Mouse (Mus musculus): ENCODE results near the gene Fam19a1.
"Not testable (repeated sequence)": the region's sequence is repeated elsewhere in the genome, so short reads cannot be mapped to it uniquely, and the experiment has no call there.

Fam19a1 gene

GRCm38 (mm10) chr6:96112854-96113253, at the start of gene Fam19a1:
TSS of gene Fam19a1 (plus strand) at chr6:96113154.
- DNase-seq, result no peak

- no peak for DNase-seq
These were observed 41.9 kb upstream of the Fam19a1 start for GRCm38 (mm10) chr6:96071080-96071479.

GRCm38 (mm10) chr6:96071567-96071966, 41.4 kb upstream of the Fam19a1 start:
- DNase-seq, result no peak

GRCm38 (mm10) chr6:96089961-96090360, 23.0 kb upstream of the Fam19a1 start:
- no peak for DNase-seq

- no peak for DNase-seq
These were observed 19.2 kb upstream of the Fam19a1 start for GRCm38 (mm10) chr6:96093716-96094115.

GRCm38 (mm10) chr6:96098225-96098624, 14.7 kb upstream of the Fam19a1 start:
- no peak for DNase-seq

- DNase-seq, result no peak
These were observed 1.3 kb upstream of the Fam19a1 start for GRCm38 (mm10) chr6:96111656-96112055.

GRCm38 (mm10) chr6:96114151-96114550, 1.2 kb downstream of the Fam19a1 start:
- DNase-seq, result no peak

- DNase-seq, result no peak
These were observed 3.2 kb downstream of the Fam19a1 start for GRCm38 (mm10) chr6:96116148-96116533.

GRCm38 (mm10) chr6:96116534-96117272, 3.7 kb downstream of the Fam19a1 start:
- peak; percentile 2 for DNase-seq

GRCm38 (mm10) chr6:96143326-96143725, 30.4 kb downstream of the Fam19a1 start:
- DNase-seq, result no peak

- DNase-seq, result no peak
These were observed 52.4 kb downstream of the Fam19a1 start for GRCm38 (mm10) chr6:96165403-96165802.

- no peak for DNase-seq
These were observed 52.9 kb downstream of the Fam19a1 start, which contains the start of gene 1700123L14Rik for GRCm38 (mm10) chr6:96165818-96166379. TSS of gene 1700123L14Rik (minus strand) at chr6:96166243.

GRCm38 (mm10) chr6:96167031-96167430, 54.1 kb downstream of the Fam19a1 start:
- DNase-seq, result no peak

- no peak for DNase-seq
These were observed 60.7 kb downstream of the Fam19a1 start for GRCm38 (mm10) chr6:96173681-96174080.

- no peak for DNase-seq
These were observed 65.6 kb downstream of the Fam19a1 start for GRCm38 (mm10) chr6:96178530-96178929.

- no peak for DNase-seq
These were observed 70.4 kb downstream of the Fam19a1 start for GRCm38 (mm10) chr6:96183392-96183791.

GRCm38 (mm10) chr6:96186517-96186916, 73.6 kb downstream of the Fam19a1 start:
- DNase-seq, result no peak

- not testable (repeated sequence) for DNase-seq
These were observed 86.0 kb downstream of the Fam19a1 start for GRCm38 (mm10) chr6:96198991-96199390.

GRCm38 (mm10) chr6:96205395-96205794, 92.4 kb downstream of the Fam19a1 start:
- no peak for DNase-seq

GRCm38 (mm10) chr6:96234806-96235205, 121.9 kb downstream of the Fam19a1 start:
- no peak for DNase-seq

GRCm38 (mm10) chr6:96244320-96244719, 131.4 kb downstream of the Fam19a1 start:
- DNase-seq, result no peak

GRCm38 (mm10) chr6:96252001-96252400, 139.0 kb downstream of the Fam19a1 start:
- no peak for DNase-seq

GRCm38 (mm10) chr6:96254815-96255214, 141.9 kb downstream of the Fam19a1 start:
- no peak for DNase-seq

GRCm38 (mm10) chr6:96258651-96259050, 145.7 kb downstream of the Fam19a1 start:
- no peak for DNase-seq

Measured in thymus, postnatal 14 days (tissue).